Mouse (Mus musculus): ENCODE results near the gene Gltp.

Gene Gltp

GRCm38 (mm10) chr5:114702403-114703392 is 11.9 kb upstream of the Gltp start:
- DNase-seq (ENCODE audit: low read depth, low spot score), result peak; percentile 76

- DNase-seq (ENCODE audit: low read depth, low spot score), result no peak
Observed at GRCm38 (mm10) chr5:114699015-114699414, 8.2 kb upstream of the Gltp start.

- no peak for DNase-seq (ENCODE audit: low read depth, low spot score)
Observed at GRCm38 (mm10) chr5:114698044-114698746, 7.4 kb upstream of the Gltp start.

GRCm38 (mm10) chr5:114696939-114697338 is 6.2 kb upstream of the Gltp start:
- no peak for DNase-seq (ENCODE audit: low read depth, low spot score)

GRCm38 (mm10) chr5:114695775-114696174 is 5.0 kb upstream of the Gltp start:
- DNase-seq (ENCODE audit: low read depth, low spot score), result peak; percentile 60

GRCm38 (mm10) chr5:114689700-114690366 is 951 bp downstream of the Gltp start:
- DNase-seq (ENCODE audit: low read depth, low spot score), result peak; percentile 43

GRCm38 (mm10) chr5:114688703-114689102 is 2.1 kb downstream of the Gltp start:
- DNase-seq (ENCODE audit: low read depth, low spot score), result no peak

GRCm38 (mm10) chr5:114687901-114688300 is 2.9 kb downstream of the Gltp start:
- DNase-seq (ENCODE audit: low read depth, low spot score), result no peak

- DNase-seq (ENCODE audit: low read depth, low spot score), result no peak
Observed at GRCm38 (mm10) chr5:114686726-114687210, 4.0 kb downstream of the Gltp start.

- DNase-seq (ENCODE audit: low read depth, low spot score), result no peak
Observed at GRCm38 (mm10) chr5:114685986-114686385, 4.8 kb downstream of the Gltp start.

- no peak for DNase-seq (ENCODE audit: low read depth, low spot score)
Observed at GRCm38 (mm10) chr5:114681717-114682116, 9.1 kb downstream of the Gltp start.

- DNase-seq (ENCODE audit: low read depth, low spot score), result no peak
Observed at GRCm38 (mm10) chr5:114680676-114681285, 10.0 kb downstream of the Gltp start.

- DNase-seq (ENCODE audit: low read depth, low spot score), result no peak
Observed at GRCm38 (mm10) chr5:114679841-114680591, 10.8 kb downstream of the Gltp start.

- DNase-seq (ENCODE audit: low read depth, low spot score), result no peak
Observed at GRCm38 (mm10) chr5:114674594-114674993, 16.2 kb downstream of the Gltp start.

GRCm38 (mm10) chr5:114673114-114673513 is 17.7 kb downstream of the Gltp start:
- no peak for DNase-seq (ENCODE audit: low read depth, low spot score)

GRCm38 (mm10) chr5:114669014-114669413 is 21.8 kb downstream of the Gltp start:
- no peak for DNase-seq (ENCODE audit: low read depth, low spot score)

GRCm38 (mm10) chr5:114667228-114667856 is 23.4 kb downstream of the Gltp start:
- peak; percentile 99 for DNase-seq (ENCODE audit: low read depth, low spot score)

GRCm38 (mm10) chr5:114666659-114667058 is 24.1 kb downstream of the Gltp start:
- DNase-seq (ENCODE audit: low read depth, low spot score), result peak; percentile 35

- peak; percentile 72 for DNase-seq (ENCODE audit: low read depth, low spot score)
Observed at GRCm38 (mm10) chr5:114664750-114665149, 26.0 kb downstream of the Gltp start.

GRCm38 (mm10) chr5:114664139-114664538 is 26.6 kb downstream of the Gltp start:
- no peak for DNase-seq (ENCODE audit: low read depth, low spot score)
